Mouse (Mus musculus) naive thymus-derived CD4-positive, alpha-beta T cell, adult 5 months (primary cell): Measurements from ENCODE around the gene Plekhg1. TPM values are rescaled to one million over a fixed set of nuclear protein-coding genes. Genes with fewer than 3 reads are reported as not detected.

Experiments
- polyA plus RNA-seq: library from polyadenylated mRNA; unstranded; fragments of 100-300 nt; shearing (Covaris generic); gene quantifications from one replicate; pipeline ENCODE4 v1.2.1, GENCODE M21; 2017

Gene Plekhg1
- polyA plus RNA-seq: not detected

DNA sequence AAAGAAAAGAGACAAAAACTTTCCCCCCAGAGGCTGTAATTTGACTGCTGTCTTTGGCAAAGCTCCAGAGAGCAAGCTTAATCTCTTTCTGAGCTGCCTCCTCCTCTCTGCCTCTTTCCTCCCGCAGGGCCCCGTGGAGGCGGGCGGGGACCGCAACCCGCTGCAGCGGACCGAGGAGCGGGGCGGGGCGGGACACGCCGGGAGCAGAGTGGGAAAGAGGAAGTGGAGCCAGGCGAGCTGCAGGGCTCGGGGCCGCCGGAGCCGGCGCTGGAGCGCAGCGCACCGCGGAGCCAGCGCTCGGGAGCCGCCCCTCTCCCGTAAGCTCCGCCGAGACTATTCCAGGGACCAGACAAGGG lies at the start of gene Plekhg1:
Plekhg1 (plus strand) TSS at position 217 of the 356 bp plus-strand sequence.

DNA sequence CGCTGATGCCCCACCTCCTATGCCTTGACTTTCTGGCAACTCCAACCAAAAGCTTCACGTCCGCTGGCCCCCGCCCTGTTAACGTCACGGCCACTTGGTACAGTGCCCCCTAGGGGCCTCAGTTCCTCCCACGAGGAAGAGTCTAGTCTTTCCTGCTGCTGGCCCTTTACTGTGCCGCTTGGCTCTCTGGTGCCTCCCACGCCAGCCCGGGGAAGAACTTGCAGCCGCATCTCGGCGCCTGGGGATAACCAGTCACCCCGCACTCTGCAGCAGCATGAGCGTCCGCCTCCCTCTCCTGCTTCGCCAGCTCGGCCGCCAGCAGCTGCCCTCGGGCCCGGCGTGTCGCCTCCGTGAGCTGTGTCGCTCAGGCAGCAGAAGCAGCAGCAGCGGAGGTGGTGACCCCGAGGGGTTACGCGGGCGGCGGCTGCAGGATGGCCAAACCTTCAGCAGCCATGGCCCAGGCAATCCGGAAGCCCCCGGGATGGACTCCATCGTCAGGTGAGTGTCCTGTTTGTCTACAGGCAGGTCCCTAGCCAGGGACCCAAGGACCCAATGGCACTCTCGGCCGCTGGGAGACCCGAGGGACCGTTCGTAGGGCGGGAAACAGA lies 232.9 kb downstream of the Plekhg1 start, which contains the start of gene Mthfd1l:
Mthfd1l (plus strand) TSS at position 138 of the 608 bp plus-strand sequence.

Other genes with a start within 250 kb of the Plekhg1 start
- gene Iyd, start 200.1 kb upstream of the Plekhg1 start, polyA plus RNA-seq: not detected
- 27.5 TPM for gene Mthfd1l, start 232.8 kb downstream of the Plekhg1 start, polyA plus RNA-seq